In genomic region chr15:18886673-18887072, GRCm38 (mm10) we compare ENCODE assay signal across 36 mouse cellular contexts.
"Had no signal": no experiment of that assay in that cellular context is flagged by ENCODE, and none has a peak within 500 bp of the region (broad histone marks: within the 10 kb centered on the region; RNA-seq: fewer than 3 reads in every experiment).

No protein-coding gene starts in this region.

- H3K9ac ChIP-seq: heart, embryonic 12.5 days; heart, embryonic 13.5 days; heart, embryonic 15.5 days; hindbrain, embryonic 12.5 days; hindbrain, embryonic 13.5 days; hindbrain, embryonic 14.5 days; hindbrain, embryonic 15.5 days; intestine, embryonic 15.5 days; kidney, embryonic 15.5 days had no signal

- H3K27ac ChIP-seq: heart, embryonic 10.5 days; heart, embryonic 13.5 days; heart, embryonic 15.5 days; hindbrain, embryonic 10.5 days; hindbrain, embryonic 12.5 days; hindbrain, embryonic 13.5 days; hindbrain, embryonic 14.5 days; hindbrain, embryonic 15.5 days; hindbrain, postnatal 0 days; intestine, embryonic 15.5 days; kidney, embryonic 15.5 days; kidney, postnatal 0 days; layer of hippocampus, adult 2 months; left cerebral cortex, adult 2 months had no signal

- H3K4me1 ChIP-seq: heart, embryonic 10.5 days; heart, embryonic 12.5 days; heart, embryonic 13.5 days; heart, embryonic 15.5 days; hindbrain, embryonic 10.5 days; hindbrain, embryonic 12.5 days; hindbrain, embryonic 13.5 days; hindbrain, embryonic 15.5 days; intestine, embryonic 15.5 days; kidney, embryonic 15.5 days had no signal

- H3K27me3 ChIP-seq: heart, embryonic 12.5 days; heart, embryonic 13.5 days; heart, embryonic 15.5 days; hindbrain, embryonic 12.5 days; hindbrain, embryonic 13.5 days; hindbrain, embryonic 15.5 days; intestine, embryonic 15.5 days; kidney, embryonic 15.5 days had no signal

- H3K4me2 ChIP-seq: heart, embryonic 11.5 days; heart, embryonic 12.5 days; heart, embryonic 13.5 days; heart, embryonic 15.5 days; hindbrain, embryonic 12.5 days; hindbrain, embryonic 13.5 days; hindbrain, embryonic 14.5 days; hindbrain, embryonic 15.5 days; intestine, embryonic 15.5 days; kidney, embryonic 15.5 days had no signal

- ATAC-seq: hindbrain, embryonic 16.5 days; hindbrain, postnatal 0 days; inflammation-experienced regulatory T-cells, adult 6 months; intestine, embryonic 15.5 days; intestine, embryonic 16.5 days; intestine, postnatal 0 days had no signal

- H3K9me3 ChIP-seq: heart, embryonic 10.5 days; heart, embryonic 12.5 days; heart, embryonic 13.5 days; heart, embryonic 15.5 days; hindbrain, embryonic 10.5 days; hindbrain, embryonic 12.5 days; hindbrain, embryonic 13.5 days; hindbrain, embryonic 15.5 days; intestine, embryonic 15.5 days; kidney, embryonic 15.5 days had no signal

- DNase-seq: heart, postnatal 10 days; heart, postnatal 14 days; heart, postnatal 36 days; heart, postnatal 4 days; kidney, adult 11 months; kidney, adult 18-20 months; kidney, adult 2 months; kidney, adult 8-10 months; kidney, adult 9 months; kidney, postnatal 10 days; kidney, postnatal 14 days; kidney, postnatal 25 days; kidney, postnatal 36 days; kidney, postnatal 4 days; layer of hippocampus, adult 9-11 months; layer of hippocampus, postnatal 36 days had no signal

- H3K4me3 ChIP-seq: heart, embryonic 10.5 days; heart, embryonic 12.5 days; heart, embryonic 13.5 days; heart, embryonic 15.5 days; hindbrain, embryonic 10.5 days; hindbrain, embryonic 12.5 days; hindbrain, embryonic 13.5 days; hindbrain, embryonic 15.5 days; intestine, embryonic 15.5 days; kidney, embryonic 15.5 days; layer of hippocampus, adult 2 months; left cerebral cortex, adult 2 months had no signal

- H3K36me3 ChIP-seq: heart, embryonic 10.5 days; heart, embryonic 12.5 days; heart, embryonic 13.5 days; heart, embryonic 15.5 days; hindbrain, embryonic 10.5 days; hindbrain, embryonic 12.5 days; hindbrain, embryonic 13.5 days; hindbrain, embryonic 15.5 days; intestine, embryonic 15.5 days; kidney, embryonic 15.5 days had no signal
